Mouse (Mus musculus): ENCODE measurements around the gene Fam84a. TPM values are rescaled to one million over a fixed set of nuclear protein-coding genes. Genes with fewer than 3 reads are reported as not detected.

The Fam84a gene
- polyA plus RNA-seq, 1 experiment from 2014 or later: 0.23 TPM

- ChIA-PET CTCF (no interaction called here), POLR2A (no interaction called here)
- ATAC-seq: no peak
- in situ Hi-C loops (cut with MboI; ENCODE audit: low pct_unique_long_range_greater_than_20kb): no loop called here
- H3K27me3 ChIP-seq: peaks cover 3% of the 10 kb centered on the region
- TF ChIP-seq CTCF (IDR thresholded peaks at IDR 0.05): no peak
- DNase-seq (ENCODE audit: low read depth, low spot score): no peak
These were observed 37.1 kb downstream of the Fam84a start for GRCm38 (mm10) chr12:14114730-14115129.

GRCm38 (mm10) chr12:14096944-14097343, 54.9 kb downstream of the Fam84a start:
- no peak for DNase-seq (ENCODE audit: low read depth, low spot score)
- CTCF ChIA-PET: no interaction called here
- no peak for TF ChIP-seq CTCF (IDR thresholded peaks at IDR 0.05)
- no peaks in the 10 kb centered on the region for H3K27me3 ChIP-seq
- POLR2A ChIA-PET: no interaction called here
- no peak for ATAC-seq
- in situ Hi-C loops (cut with MboI; ENCODE audit: low pct_unique_long_range_greater_than_20kb): no loop called here
